Mouse (Mus musculus) ES-Bruce4 (cell line): Measurements from ENCODE around the gene Chka. TPM values are rescaled to one million over a fixed set of nuclear protein-coding genes. Genes with fewer than 3 reads are reported as not detected.
A peak's percentile ranks its signal among the peaks of the same experiment; 100 is the strongest.

ENCODE experiments used
- H3K27ac ChIP-seq: 2 replicates; pipeline ENCODE4 v1.5.1; 2012; ENCODE audit warnings: low read length, inconsistent platforms; ENCODE audit not compliant: insufficient read depth
- H3K27me3 ChIP-seq: 2 replicates; pipeline ENCODE4 v1.6.1; 2012; ENCODE audit warnings: mild to moderate bottlenecking, low read length, inconsistent platforms; ENCODE audit not compliant: control insufficient read depth, poor library complexity, insufficient read depth, severe bottlenecking
- H3K36me3 ChIP-seq: 2 replicates; pipeline ENCODE4 v1.6.1; 2012; ENCODE audit warnings: inconsistent platforms, mild to moderate bottlenecking, low read length, moderate library complexity; ENCODE audit not compliant: control insufficient read depth, poor library complexity, insufficient read depth, severe bottlenecking
- H3K4me1 ChIP-seq: one replicate; pipeline ENCODE4 v1.8.1; 2011; ENCODE audit warnings: low read length; ENCODE audit not compliant: control insufficient read depth, insufficient read depth
- H3K4me3 ChIP-seq: 2 replicates; pipeline ENCODE4 v1.5.1; 2011; ENCODE audit warnings: low read depth, mild to moderate bottlenecking, low read length
- H3K9ac ChIP-seq: 2 replicates; pipeline ENCODE4 v1.6.1; 2012; ENCODE audit warnings: low read depth, mild to moderate bottlenecking, inconsistent platforms; ENCODE audit not compliant: poor library complexity, severe bottlenecking
- H3K9me3 ChIP-seq: replicated peaks from 2 replicates; pipeline ENCODE4 v1.6.1; 2012; ENCODE audit warnings: mild to moderate bottlenecking, low read length, inconsistent platforms; ENCODE audit not compliant: control insufficient read depth, poor library complexity, insufficient read depth, severe bottlenecking
- CTCF ChIP-seq: IDR thresholded peaks from one replicate; pipeline ENCODE4 v1.8.1; 2011; ENCODE audit warnings: low read depth, low read length
- EP300 ChIP-seq: IDR thresholded peaks from 2 replicates; pipeline ENCODE4 v1.6.1; 2011; ENCODE audit warnings: low read depth, low read length; ENCODE audit not compliant: insufficient read depth
- POLR2A ChIP-seq: IDR thresholded peaks from one replicate; pipeline ENCODE4 v1.8.1; 2011; ENCODE audit warnings: low read length; ENCODE audit not compliant: insufficient read depth
- polyA plus RNA-seq: library from polyadenylated mRNA; stranded (reverse); fragments of >200 nt; gene quantifications from 2 replicates; pipeline ENCODE4 v1.2.4, GENCODE M21; 2011; ENCODE audit warnings: low read depth; ENCODE audit not compliant: missing spikeins, insufficient read depth, insufficient read length

Gene Chka
- polyA plus RNA-seq, 1 experiment = 148 TPM

GRCm38 (mm10) chr19:3848207-3848808, 3.3 kb upstream of the Chka start:
- H3K9me3 ChIP-seq = no peaks in the 10 kb centered on the region
- H3K27ac ChIP-seq = no peak overlapping the region
- peaks cover 12% of the 10 kb centered on the region for H3K4me1 ChIP-seq
- TF ChIP-seq CTCF (no peak), POLR2A (no peak), EP300 (no peak)
- no peaks in the 10 kb centered on the region for H3K27me3 ChIP-seq
- H3K36me3 ChIP-seq = no peaks in the 10 kb centered on the region
- H3K9ac ChIP-seq = no peak overlapping the region
- H3K4me3 ChIP-seq = no peak overlapping the region

- Histone ChIP-seq H3K27ac (no peak overlapping the region), H3K4me3 (no peak overlapping the region), H3K36me3 (peaks cover 4% of the 10 kb centered on the region), H3K27me3 (no peaks in the 10 kb centered on the region), H3K4me1 (peaks cover 7% of the 10 kb centered on the region), H3K9ac (no peak overlapping the region), H3K9me3 (no peaks in the 10 kb centered on the region)
- TF ChIP-seq CTCF = no peak
- TF ChIP-seq POLR2A = no peak
- no peak for TF ChIP-seq EP300
These were observed 2.3 kb upstream of the Chka start for GRCm38 (mm10) chr19:3849251-3849650.

GRCm38 (mm10) chr19:3850076-3850475, 1.5 kb upstream of the Chka start:
- Histone ChIP-seq H3K27me3 (no peaks in the 10 kb centered on the region), H3K9me3 (no peaks in the 10 kb centered on the region), H3K4me1 (peaks cover 3% of the 10 kb centered on the region), H3K4me3 (no peak overlapping the region), H3K36me3 (peaks cover 4% of the 10 kb centered on the region), H3K9ac (no peak overlapping the region), H3K27ac (no peak overlapping the region)
- no peak for TF ChIP-seq POLR2A

GRCm38 (mm10) chr19:3850847-3851469, 615 bp upstream of the Chka start:
- no peaks in the 10 kb centered on the region for H3K9me3 ChIP-seq
- TF ChIP-seq POLR2A (no peak), CTCF (peak; percentile 88), EP300 (peak; percentile 82; the same call in 1 of the 2 replicates)
- peaks cover 2% of the 10 kb centered on the region for H3K4me1 ChIP-seq
- H3K27me3 ChIP-seq = no peaks in the 10 kb centered on the region
- no peak overlapping the region for H3K27ac ChIP-seq
- H3K9ac ChIP-seq = no peak overlapping the region
- H3K4me3 ChIP-seq = peak overlapping the region; percentile 41
- peaks cover 5% of the 10 kb centered on the region for H3K36me3 ChIP-seq

GRCm38 (mm10) chr19:3851979-3852681, 557 bp downstream of the Chka start:
- Histone ChIP-seq H3K9me3 (no peaks in the 10 kb centered on the region), H3K9ac (peak overlapping the region; percentile 87), H3K4me1 (peaks cover 2% of the 10 kb centered on the region), H3K27ac (peak overlapping the region; percentile 65; the same call in 1 of the 2 replicates), H3K27me3 (no peaks in the 10 kb centered on the region), H3K36me3 (peaks cover 7% of the 10 kb centered on the region), H3K4me3 (peak overlapping the region; percentile 78)
- TF ChIP-seq EP300 (no peak), CTCF (no peak), POLR2A (no peak)

GRCm38 (mm10) chr19:3853121-3853520, 1.5 kb downstream of the Chka start:
- H3K36me3 ChIP-seq = peaks cover 7% of the 10 kb centered on the region
- no peak overlapping the region for H3K27ac ChIP-seq
- no peak for TF ChIP-seq CTCF
- TF ChIP-seq POLR2A = no peak
- no peak for TF ChIP-seq EP300
- peak overlapping the region; percentile 87 for H3K9ac ChIP-seq
- peak overlapping the region; percentile 62 for H3K4me3 ChIP-seq
- no peaks in the 10 kb centered on the region for H3K9me3 ChIP-seq
- H3K27me3 ChIP-seq = no peaks in the 10 kb centered on the region
- H3K4me1 ChIP-seq = no peaks in the 10 kb centered on the region
